Mouse (Mus musculus): ENCODE measurements around the gene Ifnar2. TPM values are rescaled to one million over a fixed set of nuclear protein-coding genes. Genes with fewer than 3 reads are reported as not detected.

Ifnar2 gene
- polyA plus RNA-seq, 1 experiment from 2014 or later = 33.5 TPM

DNA sequence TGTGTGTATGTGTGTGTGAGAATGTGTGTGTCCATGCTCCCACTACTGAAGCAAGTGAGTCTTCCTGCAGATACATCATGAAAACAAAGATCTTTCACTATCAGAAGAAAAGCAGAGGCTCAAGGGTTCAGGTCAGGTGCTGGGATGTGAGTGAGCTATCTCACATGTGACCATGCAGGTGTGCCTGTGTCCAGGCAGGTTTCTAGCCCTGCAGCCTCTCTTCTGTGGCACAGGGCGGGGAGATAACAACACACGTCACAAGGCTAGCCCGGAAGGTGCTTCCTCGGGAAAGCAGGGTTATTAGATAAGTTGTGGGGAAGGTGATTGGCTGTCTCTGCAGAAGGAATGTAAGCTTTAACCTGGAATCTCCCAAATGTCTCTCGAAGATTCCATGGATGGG lies 7.6 kb downstream of the Ifnar2 start:
- no peaks in the 10 kb centered on the region for H3K27me3 ChIP-seq
- peaks cover 8% of the 10 kb centered on the region for H3K4me1 ChIP-seq
- H3K9me3 ChIP-seq = no peaks in the 10 kb centered on the region
- WGBS = 89% methylated on average over 5 of the region's 5 CpGs
- no peak overlapping the region for H3K9ac ChIP-seq (replicated peaks)
- H3K27ac ChIP-seq (replicated peaks) = no peak overlapping the region
- no peak overlapping the region for H3K4me3 ChIP-seq
- peaks cover 14% of the 10 kb centered on the region for H3K36me3 ChIP-seq
- no peak overlapping the region for H3K4me2 ChIP-seq (replicated peaks)
- ATAC-seq (ENCODE audit: low FRiP score, low read depth) = no peak

DNA sequence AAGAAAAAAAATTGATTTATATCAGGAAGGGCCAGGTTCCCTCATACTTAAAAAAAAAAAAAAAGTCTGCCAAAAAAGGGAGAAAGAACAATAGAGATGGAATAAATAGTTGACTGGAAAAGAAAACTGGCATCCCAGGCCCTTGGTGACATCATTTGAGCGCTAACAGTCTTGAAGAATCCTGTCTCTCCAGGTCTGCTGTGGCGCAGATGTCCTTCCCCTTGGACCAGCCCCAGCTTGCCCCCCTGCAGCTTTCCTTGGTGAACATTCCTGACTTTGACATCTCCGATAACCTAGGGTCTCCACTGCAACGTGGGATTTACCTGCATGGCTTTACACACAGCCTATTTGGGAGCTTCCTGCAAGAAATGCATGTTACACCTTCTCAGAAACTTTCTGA lies 9.0 kb downstream of the Ifnar2 start:
- Histone ChIP-seq H3K9me3 (no peaks in the 10 kb centered on the region), H3K4me2 (replicated peaks) (no peak overlapping the region), H3K27me3 (no peaks in the 10 kb centered on the region), H3K4me3 (no peak overlapping the region), H3K36me3 (peaks cover 14% of the 10 kb centered on the region), H3K4me1 (peaks cover 8% of the 10 kb centered on the region), H3K9ac (replicated peaks) (no peak overlapping the region), H3K27ac (replicated peaks) (no peak overlapping the region)
- ATAC-seq (ENCODE audit: low FRiP score, low read depth) = no peak
- WGBS = 89% methylated on average over 4 of the region's 4 CpGs

DNA sequence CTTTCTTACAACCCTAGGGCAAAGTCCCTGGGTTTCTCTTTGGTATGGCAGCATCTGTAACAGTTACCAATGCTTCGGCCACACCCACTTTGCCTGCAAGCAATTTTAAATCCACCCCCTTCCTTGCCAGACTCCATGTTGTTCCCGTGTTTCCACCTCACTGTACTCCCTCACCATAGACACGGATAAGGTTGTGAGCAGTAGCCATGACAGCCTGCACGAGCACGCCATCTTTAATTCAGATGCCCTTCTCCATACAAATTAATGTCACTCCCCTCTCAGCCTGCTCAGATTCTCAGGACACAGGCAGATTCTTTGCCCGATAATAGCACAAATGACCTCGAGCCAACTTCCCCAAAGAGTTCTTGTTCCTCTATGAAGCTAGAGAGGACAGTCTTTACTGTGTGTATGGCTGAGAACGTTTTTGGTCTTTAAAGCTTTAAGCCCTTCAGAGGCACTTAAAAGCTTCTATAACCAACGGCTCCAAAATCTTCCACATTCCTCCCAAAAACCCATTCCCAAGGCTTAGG lies 9.7 kb downstream of the Ifnar2 start:
- no peaks in the 10 kb centered on the region for H3K9me3 ChIP-seq
- H3K9ac ChIP-seq (replicated peaks) = no peak overlapping the region
- no peak for ATAC-seq (ENCODE audit: low FRiP score, low read depth)
- peaks cover 14% of the 10 kb centered on the region for H3K36me3 ChIP-seq
- WGBS = 89% methylated on average over 9 of the region's 9 CpGs
- no peak overlapping the region for H3K4me2 ChIP-seq (replicated peaks)
- no peak overlapping the region for H3K27ac ChIP-seq (replicated peaks)
- H3K4me1 ChIP-seq = peaks cover 8% of the 10 kb centered on the region
- H3K4me3 ChIP-seq = no peak overlapping the region
- H3K27me3 ChIP-seq = no peaks in the 10 kb centered on the region

DNA sequence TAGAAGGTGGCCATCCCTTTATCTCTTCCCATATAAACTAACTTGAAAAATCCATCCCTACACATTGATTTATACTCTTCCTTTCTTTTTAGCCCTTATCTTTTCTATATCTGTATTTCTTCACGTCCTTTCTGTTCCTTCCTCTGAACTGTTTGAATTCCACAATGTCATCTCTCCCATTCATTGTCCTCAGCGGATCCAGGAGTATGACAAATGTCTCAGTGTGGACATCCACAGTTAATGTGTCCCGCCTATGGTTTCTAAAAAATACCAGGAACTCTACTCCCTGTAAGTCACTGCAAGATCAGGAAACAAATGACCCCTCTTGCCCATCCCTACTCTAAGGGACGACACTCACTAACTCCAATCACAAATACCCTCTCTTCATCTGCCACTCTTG lies 11.6 kb downstream of the Ifnar2 start:
- WGBS = 95% methylated on average over 4 of the region's 4 CpGs
- no peak overlapping the region for H3K27ac ChIP-seq (replicated peaks)

DNA sequence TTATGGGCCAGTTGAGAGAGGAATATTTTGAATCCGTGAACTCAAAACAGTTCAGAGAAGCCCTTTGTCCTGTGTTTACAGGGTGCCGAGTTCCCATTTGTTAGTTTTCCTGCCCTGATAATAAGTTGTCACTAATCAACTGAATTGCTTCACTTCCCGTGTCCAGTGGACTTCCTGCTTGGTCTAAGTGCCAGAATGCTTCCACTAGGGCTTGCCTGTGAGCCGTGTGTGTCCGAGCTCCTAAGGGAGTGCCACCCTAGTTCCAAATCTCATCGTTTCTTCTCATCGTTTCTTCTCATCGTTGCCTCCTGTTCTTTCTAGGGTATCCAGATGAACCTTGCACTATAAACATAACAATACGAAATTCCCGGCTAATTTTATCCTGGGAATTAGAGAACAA lies 13.0 kb downstream of the Ifnar2 start:
- Histone ChIP-seq H3K27ac (replicated peaks) (no peak overlapping the region), H3K9me3 (no peaks in the 10 kb centered on the region), H3K36me3 (peaks cover 38% of the 10 kb centered on the region), H3K4me2 (replicated peaks) (no peak overlapping the region), H3K4me1 (no peaks in the 10 kb centered on the region), H3K27me3 (no peaks in the 10 kb centered on the region), H3K4me3 (no peak overlapping the region), H3K9ac (replicated peaks) (no peak overlapping the region)
- ATAC-seq (ENCODE audit: low FRiP score, low read depth) = no peak
- 57% methylated on average over 10 of the region's 10 CpGs for WGBS

More for the DNA sequence above, 11.6 kb downstream of the Ifnar2 start:
- H3K4me3 ChIP-seq = no peak overlapping the region
- H3K27me3 ChIP-seq = no peaks in the 10 kb centered on the region
- no peaks in the 10 kb centered on the region for H3K9me3 ChIP-seq
- H3K36me3 ChIP-seq = peaks cover 31% of the 10 kb centered on the region
- peaks cover 1% of the 10 kb centered on the region; the same call in 1 of the 2 replicates for H3K4me1 ChIP-seq
- no peak for ATAC-seq (ENCODE audit: low FRiP score, low read depth)
- H3K4me2 ChIP-seq (replicated peaks) = no peak overlapping the region
- H3K9ac ChIP-seq (replicated peaks) = no peak overlapping the region

DNA sequence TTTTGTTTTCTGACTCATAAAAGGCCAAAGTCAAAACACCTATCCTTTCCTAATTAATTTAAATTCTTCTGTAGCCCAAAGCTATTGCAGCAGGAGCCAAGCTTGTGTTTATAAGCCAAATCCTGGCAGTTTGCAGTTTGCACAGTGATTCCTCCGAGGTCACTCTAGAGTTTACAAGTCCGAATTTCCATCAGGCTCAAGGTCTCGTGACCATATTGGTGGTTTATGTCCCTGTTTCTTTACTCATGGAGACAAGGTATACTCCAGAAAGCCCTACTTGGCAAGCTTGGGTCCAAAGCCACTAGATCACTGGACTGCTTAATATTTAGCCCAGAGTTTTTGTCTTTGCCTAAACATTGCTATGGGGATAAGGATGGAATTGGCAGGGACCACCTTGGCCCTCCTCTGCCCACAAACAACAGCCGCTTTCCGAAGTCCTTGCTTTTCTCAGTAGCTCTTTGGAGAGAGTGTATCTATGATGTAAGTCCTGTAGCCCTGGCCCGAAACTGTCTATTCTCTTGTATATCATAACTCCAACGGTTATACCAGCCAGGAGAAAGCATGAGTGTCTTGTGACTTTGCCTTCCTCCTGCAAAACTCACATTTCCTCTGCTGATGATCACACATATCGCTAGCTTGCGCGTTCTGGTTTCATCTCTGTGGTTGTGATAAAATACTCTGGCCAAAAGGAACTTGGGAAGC lies 14.0 kb downstream of the Ifnar2 start:
- no peak overlapping the region for H3K27ac ChIP-seq (replicated peaks)
- WGBS = 93% methylated on average over 10 of the region's 10 CpGs
- H3K36me3 ChIP-seq = peaks cover 38% of the 10 kb centered on the region
- H3K4me3 ChIP-seq = no peak overlapping the region
- H3K9me3 ChIP-seq = no peaks in the 10 kb centered on the region
- ATAC-seq (ENCODE audit: low FRiP score, low read depth) = no peak
- no peak overlapping the region for H3K4me2 ChIP-seq (replicated peaks)
- no peaks in the 10 kb centered on the region for H3K4me1 ChIP-seq
- no peak overlapping the region for H3K9ac ChIP-seq (replicated peaks)
- no peaks in the 10 kb centered on the region for H3K27me3 ChIP-seq

DNA sequence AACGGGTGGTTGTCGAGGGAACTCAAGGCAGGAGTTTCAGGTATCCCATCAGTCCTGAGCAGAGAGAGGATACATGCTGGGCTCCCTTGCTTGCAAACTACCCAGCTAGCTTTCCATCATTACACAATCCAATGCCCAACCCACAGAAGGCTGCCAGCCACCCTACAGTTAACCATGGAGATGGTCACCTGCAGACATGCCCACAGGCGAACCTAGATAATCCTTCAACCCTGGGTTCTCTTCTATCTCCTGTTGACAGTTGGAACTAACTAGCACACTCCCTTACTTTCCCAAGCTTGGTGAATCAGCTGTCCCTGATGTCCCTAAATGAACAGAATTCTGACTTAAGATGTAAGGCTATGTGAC lies 14.5 kb downstream of the Ifnar2 start:
- Histone ChIP-seq H3K4me3 (no peak overlapping the region), H3K27ac (replicated peaks) (no peak overlapping the region), H3K27me3 (no peaks in the 10 kb centered on the region), H3K4me2 (replicated peaks) (no peak overlapping the region), H3K36me3 (peaks cover 43% of the 10 kb centered on the region), H3K9ac (replicated peaks) (no peak overlapping the region), H3K4me1 (no peaks in the 10 kb centered on the region), H3K9me3 (no peaks in the 10 kb centered on the region)
- ATAC-seq (ENCODE audit: low FRiP score, low read depth) = no peak
- WGBS = 91% methylated on average over 3 of the region's 3 CpGs

DNA sequence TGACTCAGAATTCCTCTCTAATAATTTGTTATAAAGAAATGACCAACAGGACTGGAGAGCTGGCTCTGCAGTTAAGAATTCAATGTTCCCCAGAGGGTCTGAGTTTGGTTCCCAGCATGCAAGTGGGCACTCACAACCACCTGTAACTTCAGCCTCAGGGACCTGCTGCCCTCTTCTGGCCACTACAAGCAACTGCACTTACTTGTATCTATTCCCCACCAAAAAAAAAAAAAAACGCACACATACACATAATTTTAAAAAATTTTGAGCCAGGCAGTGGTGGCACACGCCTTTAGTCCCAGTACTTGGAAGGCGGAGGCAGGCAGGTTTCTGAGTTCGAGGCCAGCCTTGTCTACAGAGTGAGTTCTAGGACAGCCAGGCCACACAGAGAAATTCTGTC lies 17.5 kb downstream of the Ifnar2 start:
- Histone ChIP-seq H3K9me3 (no peaks in the 10 kb centered on the region), H3K27me3 (no peaks in the 10 kb centered on the region), H3K4me3 (no peak overlapping the region), H3K4me2 (replicated peaks) (no peak overlapping the region), H3K36me3 (peaks cover 52% of the 10 kb centered on the region), H3K9ac (replicated peaks) (no peak overlapping the region), H3K27ac (replicated peaks) (no peak overlapping the region), H3K4me1 (no peaks in the 10 kb centered on the region)
- WGBS = 87% methylated on average over 4 of the region's 4 CpGs
- ATAC-seq (ENCODE audit: low FRiP score, low read depth) = no peak

DNA sequence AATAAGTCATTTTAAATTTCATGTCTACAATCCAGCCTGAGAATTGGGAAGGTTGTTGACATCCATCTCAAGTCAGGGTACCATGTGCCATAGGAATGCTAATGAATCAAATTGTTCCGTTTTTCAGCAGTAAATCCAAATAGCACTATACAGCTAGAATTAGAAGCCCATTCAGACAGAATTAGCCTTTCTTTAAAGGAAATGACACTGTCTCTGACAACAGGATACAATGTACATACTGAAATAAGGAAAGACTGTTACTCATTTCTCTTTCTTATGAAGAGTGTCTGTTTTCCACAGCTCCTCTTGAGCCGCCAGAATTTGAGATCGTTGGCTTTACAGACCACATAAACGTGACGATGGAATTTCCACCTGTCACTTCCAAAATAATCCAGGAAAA lies 18.8 kb downstream of the Ifnar2 start, which contains the start of gene Gm21970:
Gm21970 (plus strand) TSS at position 301 of the 400 bp plus-strand sequence.
- 84% methylated on average over 5 of the region's 5 CpGs for WGBS
- no peak within 1 kb of the TSS for H3K4me3 ChIP-seq
- no peaks in the 10 kb centered on the region for H3K27me3 ChIP-seq
- H3K9ac ChIP-seq (replicated peaks) = no peak within 1 kb of the TSS
- H3K4me2 ChIP-seq (replicated peaks) = no peak within 1 kb of the TSS
- ATAC-seq (ENCODE audit: low FRiP score, low read depth) = no peak
- no peaks in the 10 kb centered on the region for H3K9me3 ChIP-seq
- H3K36me3 ChIP-seq = peaks cover 52% of the 10 kb centered on the region
- no peak within 1 kb of the TSS for H3K27ac ChIP-seq (replicated peaks)
- no peaks in the 10 kb centered on the region for H3K4me1 ChIP-seq

DNA sequence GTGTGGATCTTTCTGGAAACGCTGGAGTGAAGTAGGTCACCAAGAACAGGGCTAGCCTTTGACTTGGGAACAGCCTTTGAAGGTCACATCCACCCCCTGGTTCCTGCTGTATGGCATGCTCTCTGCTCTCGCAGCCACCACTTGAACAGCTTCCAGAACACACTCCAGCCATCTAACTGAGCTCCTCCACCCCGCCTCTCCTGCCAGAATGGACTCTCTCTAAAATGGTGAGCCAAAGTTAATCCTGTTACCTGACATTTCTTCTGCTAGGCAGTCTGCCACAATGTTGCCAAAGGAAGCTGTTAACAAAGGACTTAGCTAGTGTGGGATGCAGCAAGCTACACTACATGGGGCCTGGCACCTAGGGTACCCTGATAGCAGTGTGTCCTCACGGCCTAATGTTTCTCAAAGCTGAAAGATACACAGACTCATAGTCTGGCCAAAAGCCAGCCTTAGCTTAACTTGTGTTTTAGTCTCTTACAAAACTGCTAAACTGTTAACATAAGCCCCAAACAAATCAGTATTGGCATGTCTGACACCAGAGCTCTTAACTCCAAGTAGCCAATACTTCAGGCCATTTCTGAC lies 22.3 kb downstream of the Ifnar2 start:
- H3K36me3 ChIP-seq = peaks cover 30% of the 10 kb centered on the region
- ATAC-seq (ENCODE audit: low FRiP score, low read depth) = no peak
- WGBS = 78% methylated on average over 4 of the region's 4 CpGs
- no peaks in the 10 kb centered on the region for H3K9me3 ChIP-seq
- H3K27me3 ChIP-seq = no peaks in the 10 kb centered on the region
- H3K9ac ChIP-seq (replicated peaks) = no peak overlapping the region
- no peak overlapping the region for H3K4me2 ChIP-seq (replicated peaks)
- H3K27ac ChIP-seq (replicated peaks) = no peak overlapping the region
- no peak overlapping the region for H3K4me3 ChIP-seq
- no peaks in the 10 kb centered on the region for H3K4me1 ChIP-seq

DNA sequence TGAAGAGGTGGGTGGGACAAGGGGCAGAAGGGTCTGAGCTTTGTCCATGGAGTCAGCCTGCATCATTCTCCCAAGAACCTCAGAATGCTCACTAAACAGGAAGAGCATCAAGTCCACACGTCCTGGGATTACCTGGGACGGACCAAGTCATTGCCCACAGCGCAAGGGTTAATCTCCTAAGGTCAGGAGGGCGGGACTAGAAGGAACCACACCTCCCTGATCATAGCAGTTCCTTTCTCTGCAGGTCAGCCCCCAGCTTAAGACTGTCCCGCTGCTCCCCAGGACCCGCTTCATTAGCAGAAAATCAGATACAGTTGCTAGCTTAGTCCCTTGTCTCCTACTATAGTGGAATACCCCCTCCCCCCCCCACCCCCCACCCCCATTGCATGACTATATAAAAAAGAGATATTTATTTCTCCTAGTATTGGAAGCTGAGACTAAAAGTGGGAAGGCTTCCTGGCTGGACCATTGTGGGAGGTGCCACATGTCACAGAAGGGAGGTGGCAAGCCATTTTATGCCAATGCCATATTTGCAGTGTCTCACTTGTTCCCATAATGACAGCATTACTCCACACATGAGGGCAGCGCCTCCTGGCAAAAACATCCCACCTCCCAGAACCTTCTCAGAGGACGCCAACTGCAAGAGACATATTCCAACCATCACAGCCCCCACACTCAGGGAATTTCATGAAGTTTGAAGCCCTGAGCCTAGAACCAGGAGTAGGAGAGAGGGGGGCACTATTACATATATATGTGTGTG lies 23.2 kb downstream of the Ifnar2 start:
- Histone ChIP-seq H3K4me3 (no peak overlapping the region), H3K27ac (replicated peaks) (no peak overlapping the region), H3K27me3 (no peaks in the 10 kb centered on the region), H3K4me1 (no peaks in the 10 kb centered on the region), H3K4me2 (replicated peaks) (no peak overlapping the region), H3K9ac (replicated peaks) (no peak overlapping the region), H3K36me3 (peaks cover 29% of the 10 kb centered on the region), H3K9me3 (no peaks in the 10 kb centered on the region)
- 46% methylated on average over 8 of the region's 8 CpGs for WGBS
- ATAC-seq (ENCODE audit: low FRiP score, low read depth) = no peak

DNA sequence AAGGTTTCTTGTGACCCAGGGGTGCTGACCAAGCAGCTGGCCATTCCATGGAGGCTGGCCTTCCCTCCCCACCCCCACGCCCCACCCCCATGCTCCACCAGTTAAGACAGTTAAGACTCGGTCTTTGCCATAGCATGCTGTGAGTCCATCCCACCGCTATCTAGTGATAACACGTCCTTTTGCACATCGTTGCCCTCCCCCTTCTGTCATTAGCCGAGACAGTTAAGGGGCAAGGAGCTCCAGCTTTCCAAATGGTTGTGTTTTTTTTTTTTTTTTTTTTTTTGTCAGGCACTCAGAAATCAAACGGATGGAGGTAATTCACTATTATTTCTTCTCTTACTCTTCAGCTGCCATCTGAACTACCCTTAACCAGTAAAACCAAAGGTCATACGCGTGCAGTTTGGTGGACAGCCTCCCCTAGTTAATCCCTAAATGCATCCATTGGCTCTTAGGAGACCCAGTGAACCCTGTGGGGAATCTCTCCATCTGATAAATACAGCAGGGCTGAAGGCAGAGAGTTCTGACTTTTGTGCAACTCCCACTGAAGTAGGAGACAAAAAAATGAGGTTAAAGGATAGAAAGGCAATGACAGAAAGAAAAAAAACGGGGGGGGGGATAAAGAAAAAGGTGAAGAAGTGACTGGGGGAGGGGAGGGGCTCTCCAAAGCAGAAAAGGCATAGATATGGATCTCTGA lies 24.4 kb downstream of the Ifnar2 start:
- no peaks in the 10 kb centered on the region for H3K27me3 ChIP-seq
- WGBS = 62% methylated on average over 10 of the region's 10 CpGs
- H3K27ac ChIP-seq (replicated peaks) = no peak overlapping the region
- H3K36me3 ChIP-seq = peaks cover 25% of the 10 kb centered on the region
- no peak for ATAC-seq (ENCODE audit: low FRiP score, low read depth)
- H3K4me1 ChIP-seq = no peaks in the 10 kb centered on the region
- H3K9ac ChIP-seq (replicated peaks) = no peak overlapping the region
- no peak overlapping the region for H3K4me2 ChIP-seq (replicated peaks)
- H3K9me3 ChIP-seq = no peaks in the 10 kb centered on the region
- no peak overlapping the region for H3K4me3 ChIP-seq

All from midbrain, embryonic 12.5 days (tissue).